Mouse (Mus musculus) forebrain, embryonic 16.5 days (tissue): Measurements from ENCODE around the gene Rtcb. TPM values are rescaled to one million over a fixed set of nuclear protein-coding genes. Genes with fewer than 3 reads are reported as not detected.

Experiments
- ATAC-seq: fragments of 200-750 bp; cut with Nextera tagmentation; 2 replicates; pipeline ENCODE4 v1.8.0; 2017; ENCODE audit warnings: mild to moderate bottlenecking, moderate library complexity
- H3K27ac ChIP-seq: fragments of 300-500 bp; sonication (generic); 2 replicates; pipeline ENCODE4 v1.5.1; 2014; ENCODE audit warnings: low read length, control low read depth
- H3K27me3 ChIP-seq: fragments of 300-500 bp; sonication (generic); replicated peaks from 2 replicates; pipeline ENCODE4 v1.6.1; 2014; ENCODE audit warnings: low read length; ENCODE audit not compliant: control insufficient read depth, insufficient read depth
- H3K36me3 ChIP-seq: fragments of 300-500 bp; sonication (generic); 2 replicates; pipeline ENCODE4 v1.6.1; 2014; ENCODE audit not compliant: control insufficient read depth, insufficient read depth
- H3K4me1 ChIP-seq: fragments of 300-500 bp; sonication (generic); replicated peaks from 2 replicates; pipeline ENCODE4 v1.6.1; 2014; ENCODE audit warnings: low read length; ENCODE audit not compliant: control insufficient read depth, insufficient read depth
- H3K4me2 ChIP-seq: fragments of 300-500 bp; sonication (generic); 2 replicates; pipeline ENCODE4 v1.6.1; 2014; ENCODE audit warnings: mild to moderate bottlenecking, low read length, control low read depth
- H3K4me3 ChIP-seq: fragments of 300-500 bp; sonication (generic); replicated peaks from 2 replicates; pipeline ENCODE4 v1.5.1; 2014; ENCODE audit warnings: mild to moderate bottlenecking, low read length, control low read depth
- H3K9ac ChIP-seq: fragments of 300-500 bp; sonication (generic); replicated peaks from 2 replicates; pipeline ENCODE4 v1.6.1; 2014; ENCODE audit warnings: low read depth, low read length, control low read depth
- H3K9me3 ChIP-seq: fragments of 300-500 bp; sonication (generic); 2 replicates; pipeline ENCODE4 v1.6.1; 2016; ENCODE audit warnings: low read length; ENCODE audit not compliant: control insufficient read depth
- whole genome bisulfite sequencing: fragments of 180-500 bp; shearing (Covaris S2); extraction: QIAGEN DNeasy Blood & Tissue Kit; methylation state at CpG from one replicate; pipeline ENCODE4 v1.1.7; 2014; 5-methylcytosine and 5-hydroxymethylcytosine counted together
- polyA plus RNA-seq: library from polyadenylated mRNA; unstranded; fragments of >200 nt; fragmentation: Nextera tagmentation; extraction: Ambion mirVana; gene quantifications from 2 replicates; pipeline ENCODE4 v1.2.1, GENCODE M21; 2015

Rtcb gene
- polyA plus RNA-seq, result 201 and 202 TPM in 2 replicates

GRCm38 (mm10) chr10:85957464-85957950 lies at the start of gene Rtcb:
Gene Rtcb (minus strand): TSS chr10:85957823.
- H3K27ac ChIP-seq, result peak within 1 kb of the TSS; percentile 67
- H3K4me3 ChIP-seq, result peak within 1 kb of the TSS; percentile 99
- WGBS, result under 1% methylated on average over 38 of the region's 38 CpGs
- H3K36me3 ChIP-seq, result peaks cover 7% of the 10 kb centered on the region; the same call in 1 of the 2 replicates
- peaks cover 7% of the 10 kb centered on the region for H3K4me1 ChIP-seq
- peak; percentile 96 for ATAC-seq
- peak within 1 kb of the TSS; percentile 90 for H3K9ac ChIP-seq
- peak within 1 kb of the TSS; percentile 96 for H3K4me2 ChIP-seq
- no peaks in the 10 kb centered on the region; the same call in 1 of the 2 replicates for H3K27me3 ChIP-seq
- no peaks in the 10 kb centered on the region for H3K9me3 ChIP-seq

GRCm38 (mm10) chr10:86006455-86006854 lies 48.8 kb upstream of the Rtcb start:
- 69% methylated on average over 5 of the region's 5 CpGs for WGBS
- Histone ChIP-seq H3K4me1 (no peaks in the 10 kb centered on the region), H3K4me3 (no peak overlapping the region), H3K27me3 (no peaks in the 10 kb centered on the region), H3K9ac (no peak overlapping the region), H3K4me2 (no peak overlapping the region), H3K9me3 (no peaks in the 10 kb centered on the region), H3K27ac (no peak overlapping the region), H3K36me3 (no peaks in the 10 kb centered on the region)
- no peak for ATAC-seq

- H3K27ac ChIP-seq, result no peak overlapping the region
- no peak overlapping the region for H3K9ac ChIP-seq
- H3K36me3 ChIP-seq, result no peaks in the 10 kb centered on the region
- no peaks in the 10 kb centered on the region for H3K27me3 ChIP-seq
- no peak for ATAC-seq
- H3K9me3 ChIP-seq, result 0 out of 2 replicates have a peak, but pooled peaks cover 4% of the 10 kb centered on the region
- no peak overlapping the region for H3K4me2 ChIP-seq
- H3K4me3 ChIP-seq, result no peak overlapping the region
- 92% methylated on average over 4 of the region's 4 CpGs for WGBS
- H3K4me1 ChIP-seq, result no peaks in the 10 kb centered on the region
Observed at GRCm38 (mm10) chr10:86000447-86000846, 42.8 kb upstream of the Rtcb start.

GRCm38 (mm10) chr10:85994543-85995104 lies 37.0 kb upstream of the Rtcb start:
- Histone ChIP-seq H3K36me3 (no peaks in the 10 kb centered on the region), H3K4me2 (no peak overlapping the region), H3K4me1 (no peaks in the 10 kb centered on the region), H3K4me3 (no peak overlapping the region), H3K27me3 (no peaks in the 10 kb centered on the region), H3K9me3 (0 out of 2 replicates have a peak, but pooled peaks cover 4% of the 10 kb centered on the region), H3K27ac (no peak overlapping the region), H3K9ac (no peak overlapping the region)
- WGBS, result 85% methylated on average over 5 of the region's 5 CpGs
- no peak for ATAC-seq

- no peaks in the 10 kb centered on the region for H3K27me3 ChIP-seq
Observed at GRCm38 (mm10) chr10:85993836-85994235, 36.2 kb upstream of the Rtcb start.

GRCm38 (mm10) chr10:85992412-85992811 lies 34.8 kb upstream of the Rtcb start:
- no peak overlapping the region for H3K9ac ChIP-seq
- H3K9me3 ChIP-seq, result no peaks in the 10 kb centered on the region
- 82% methylated on average over 4 of the region's 4 CpGs for WGBS
- no peak overlapping the region for H3K4me3 ChIP-seq
- H3K27me3 ChIP-seq, result no peaks in the 10 kb centered on the region
- H3K36me3 ChIP-seq, result no peaks in the 10 kb centered on the region
- no peaks in the 10 kb centered on the region for H3K4me1 ChIP-seq
- H3K27ac ChIP-seq, result no peak overlapping the region
- no peak for ATAC-seq
- H3K4me2 ChIP-seq, result no peak overlapping the region

More at GRCm38 (mm10) chr10:85993836-85994235, 36.2 kb upstream of the Rtcb start:
- Histone ChIP-seq H3K4me3 (no peak overlapping the region), H3K4me2 (no peak overlapping the region), H3K9ac (no peak overlapping the region), H3K9me3 (0 out of 2 replicates have a peak, but pooled peaks cover 4% of the 10 kb centered on the region), H3K36me3 (no peaks in the 10 kb centered on the region), H3K4me1 (no peaks in the 10 kb centered on the region), H3K27ac (no peak overlapping the region)
- no peak for ATAC-seq
- 91% methylated on average over 9 of the region's 9 CpGs for WGBS

- WGBS, result 83% methylated on average over 6 of the region's 6 CpGs
- no peak overlapping the region for H3K27ac ChIP-seq
- H3K4me3 ChIP-seq, result no peak overlapping the region
- H3K4me2 ChIP-seq, result no peak overlapping the region
- H3K27me3 ChIP-seq, result no peaks in the 10 kb centered on the region
- ATAC-seq, result no peak
- no peaks in the 10 kb centered on the region for H3K36me3 ChIP-seq
- no peaks in the 10 kb centered on the region for H3K9me3 ChIP-seq
- H3K4me1 ChIP-seq, result no peaks in the 10 kb centered on the region
- no peak overlapping the region for H3K9ac ChIP-seq
Observed at GRCm38 (mm10) chr10:85989412-85990115, 31.9 kb upstream of the Rtcb start.

GRCm38 (mm10) chr10:85972915-85973314 lies 15.3 kb upstream of the Rtcb start:
- ATAC-seq, result no peak
- no peak overlapping the region for H3K4me3 ChIP-seq
- no peak overlapping the region for H3K4me2 ChIP-seq
- H3K9me3 ChIP-seq, result no peaks in the 10 kb centered on the region
- H3K27me3 ChIP-seq, result no peaks in the 10 kb centered on the region; the same call in 1 of the 2 replicates
- H3K4me1 ChIP-seq, result no peaks in the 10 kb centered on the region
- WGBS, result 77% methylated on average over 4 of the region's 4 CpGs
- H3K27ac ChIP-seq, result no peak overlapping the region
- no peak overlapping the region for H3K9ac ChIP-seq
- no peaks in the 10 kb centered on the region for H3K36me3 ChIP-seq

- Histone ChIP-seq H3K27ac (no peak overlapping the region), H3K4me1 (no peaks in the 10 kb centered on the region), H3K9me3 (no peaks in the 10 kb centered on the region), H3K4me3 (no peak overlapping the region), H3K27me3 (no peaks in the 10 kb centered on the region; the same call in 1 of the 2 replicates), H3K9ac (no peak overlapping the region), H3K4me2 (no peak overlapping the region), H3K36me3 (no peaks in the 10 kb centered on the region)
- no peak for ATAC-seq
- WGBS, result 93% methylated on average over 9 of the region's 9 CpGs
Observed at GRCm38 (mm10) chr10:85971826-85972225, 14.2 kb upstream of the Rtcb start.
